Mouse (Mus musculus): Measurements from ENCODE around the gene Ube2h. TPM values are rescaled to one million over a fixed set of nuclear protein-coding genes. Genes with fewer than 3 reads are reported as not detected.

Ube2h gene
- 56.9 and 62.3 TPM in 2 replicates for polyA plus RNA-seq (2016; fragmentation: Nextera tagmentation; extraction: Ambion mirVana)

DNA sequence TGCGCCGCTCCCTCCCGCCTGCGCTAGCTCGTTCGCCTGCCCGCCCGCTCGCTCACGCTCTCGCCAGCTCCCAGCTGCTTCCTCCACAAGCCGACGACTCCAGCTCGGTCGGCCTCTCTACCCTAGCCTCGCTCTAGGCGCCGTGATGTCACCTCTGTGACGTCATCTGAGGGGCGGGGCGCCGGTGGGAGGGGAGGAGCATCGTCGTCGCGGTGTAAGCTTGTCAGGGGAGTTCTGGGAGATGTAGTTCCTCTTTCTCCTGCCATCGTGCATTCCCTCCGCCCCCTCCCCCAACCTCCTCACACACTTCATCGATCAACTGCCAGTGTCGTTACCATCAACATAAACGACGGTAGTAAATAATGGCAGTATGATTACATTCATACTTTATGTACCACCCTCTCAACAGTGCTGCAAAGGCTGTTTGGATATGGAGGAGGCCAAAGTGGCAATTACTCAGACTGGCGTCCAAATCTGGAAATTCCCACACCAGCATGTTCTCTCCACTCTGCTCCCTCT lies at the start of gene Ube2h:
Gene Ube2h, minus strand, starts transcription at position 141 of the 519 bp plus-strand sequence.
- WGBS = under 1% methylated on average over 33 of the region's 33 CpGs
- peaks cover 35% of the 10 kb centered on the region for H3K4me1 ChIP-seq

DNA sequence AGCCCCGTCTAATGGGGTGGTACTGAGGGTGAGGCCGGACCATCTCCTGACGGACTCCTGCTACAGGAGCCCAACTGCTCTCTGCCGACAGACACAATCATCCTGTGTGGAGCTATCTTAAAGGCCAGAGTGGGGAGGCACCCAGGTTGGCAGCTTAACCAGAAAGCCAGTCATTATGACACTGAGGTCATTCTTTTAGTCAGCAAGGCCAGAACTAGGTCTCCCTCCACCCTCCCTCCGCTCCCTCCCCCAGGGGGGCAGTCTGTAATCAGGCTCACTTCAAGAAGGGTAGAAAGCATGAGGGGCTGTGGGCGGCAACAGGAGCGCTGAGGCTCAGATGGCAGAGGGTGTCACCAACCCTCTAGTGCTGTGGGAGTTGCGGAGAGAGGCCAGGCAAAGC lies 49.3 kb upstream of the Ube2h start:
- Histone ChIP-seq H3K27me3 (no peaks in the 10 kb centered on the region), H3K27ac (no peak overlapping the region), H3K36me3 (replicated peaks) (no peaks in the 10 kb centered on the region), H3K4me3 (replicated peaks) (no peak overlapping the region), H3K4me1 (no peaks in the 10 kb centered on the region), H3K4me2 (no peak overlapping the region), H3K9me3 (no peaks in the 10 kb centered on the region), H3K9ac (no peak overlapping the region)
- ATAC-seq (ENCODE audit: low FRiP score) = no peak
- 72% methylated on average over 8 of the region's 8 CpGs for WGBS

More for the DNA sequence above, at the start of gene Ube2h:
- Histone ChIP-seq H3K4me2 (peak within 1 kb of the TSS; percentile 81), H3K4me3 (replicated peaks) (peak within 1 kb of the TSS; percentile 86), H3K27ac (peak within 1 kb of the TSS; percentile 96), H3K9me3 (no peaks in the 10 kb centered on the region), H3K9ac (peak within 1 kb of the TSS; percentile 93), H3K27me3 (no peaks in the 10 kb centered on the region), H3K36me3 (replicated peaks) (no peaks in the 10 kb centered on the region)
- ATAC-seq (ENCODE audit: low FRiP score) = peak; percentile 96

- Histone ChIP-seq H3K4me1 (no peaks in the 10 kb centered on the region), H3K4me2 (no peak overlapping the region), H3K27ac (no peak overlapping the region), H3K27me3 (no peaks in the 10 kb centered on the region), H3K36me3 (replicated peaks) (no peaks in the 10 kb centered on the region), H3K4me3 (replicated peaks) (no peak overlapping the region), H3K9ac (no peak overlapping the region), H3K9me3 (no peaks in the 10 kb centered on the region)
- 73% methylated on average over 8 of the region's 8 CpGs for WGBS
- no peak for ATAC-seq (ENCODE audit: low FRiP score)
These were observed 48.4 kb upstream of the Ube2h start for GRCm38 (mm10) chr6:30352762-30353161.

GRCm38 (mm10) chr6:30351290-30351689 lies 47.0 kb upstream of the Ube2h start:
- ATAC-seq (ENCODE audit: low FRiP score) = no peak
- H3K27me3 ChIP-seq = no peaks in the 10 kb centered on the region
- no peak overlapping the region for H3K27ac ChIP-seq
- WGBS = 85% methylated on average over 9 of the region's 9 CpGs
- H3K9ac ChIP-seq = no peak overlapping the region
- H3K4me1 ChIP-seq = no peaks in the 10 kb centered on the region
- no peak overlapping the region for H3K4me2 ChIP-seq
- H3K4me3 ChIP-seq (replicated peaks) = no peak overlapping the region
- H3K36me3 ChIP-seq (replicated peaks) = no peaks in the 10 kb centered on the region
- no peaks in the 10 kb centered on the region for H3K9me3 ChIP-seq

DNA sequence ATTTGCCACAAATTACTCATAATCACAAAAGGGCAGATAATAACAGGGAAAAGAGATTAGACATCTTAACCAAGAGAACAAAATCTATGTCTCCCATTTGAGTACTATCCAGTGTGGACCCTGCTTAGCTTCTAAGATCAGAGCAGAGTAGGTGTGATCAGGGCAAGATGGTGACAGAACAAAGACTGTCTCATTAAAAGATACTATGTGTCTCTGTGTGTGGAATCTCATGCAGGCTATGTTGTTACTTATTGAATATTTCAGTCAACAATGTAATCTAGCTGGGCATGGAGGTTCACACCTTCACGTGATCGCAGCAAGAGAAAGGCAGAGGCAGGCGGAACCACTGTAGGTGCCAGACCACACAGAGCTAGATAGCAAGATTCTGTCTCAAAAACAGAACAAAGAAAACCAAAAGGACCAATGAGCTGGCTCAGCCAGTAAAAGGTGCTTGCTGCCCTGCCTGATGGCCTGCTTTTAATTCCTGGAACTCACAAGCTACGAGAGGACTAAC lies 43.0 kb upstream of the Ube2h start:
- WGBS = 83% methylated on average over 4 of the region's 4 CpGs
- no peak for ATAC-seq (ENCODE audit: low FRiP score)

DNA sequence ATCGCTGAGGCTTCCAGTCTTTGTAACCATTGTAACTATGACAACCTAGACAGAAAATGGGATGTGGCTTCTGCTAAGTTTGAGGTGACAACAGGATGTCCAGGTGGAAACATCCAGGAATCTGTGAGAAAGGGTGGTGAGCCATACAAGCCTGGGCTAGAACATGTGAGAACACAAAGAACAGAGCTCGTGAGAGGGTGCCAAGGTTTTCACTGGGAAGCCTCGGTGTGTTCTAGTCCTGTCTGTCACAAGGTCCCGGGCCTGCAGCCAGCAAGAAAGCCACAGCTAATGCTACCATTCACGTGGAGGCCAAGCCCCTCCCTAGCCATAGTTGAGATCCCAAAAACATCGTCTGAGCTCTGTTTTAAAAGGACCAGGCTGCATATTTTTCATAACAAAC lies 42.4 kb upstream of the Ube2h start:
- Histone ChIP-seq H3K27ac (no peak overlapping the region), H3K4me3 (replicated peaks) (no peak overlapping the region), H3K4me2 (no peak overlapping the region), H3K27me3 (no peaks in the 10 kb centered on the region), H3K36me3 (replicated peaks) (no peaks in the 10 kb centered on the region), H3K4me1 (no peaks in the 10 kb centered on the region), H3K9ac (no peak overlapping the region), H3K9me3 (no peaks in the 10 kb centered on the region)
- 77% methylated on average over 6 of the region's 6 CpGs for WGBS
- ATAC-seq (ENCODE audit: low FRiP score) = no peak

More for the DNA sequence above, 43.0 kb upstream of the Ube2h start:
- Histone ChIP-seq H3K27ac (no peak overlapping the region), H3K4me1 (no peaks in the 10 kb centered on the region), H3K27me3 (no peaks in the 10 kb centered on the region), H3K4me2 (no peak overlapping the region), H3K9ac (no peak overlapping the region), H3K4me3 (replicated peaks) (no peak overlapping the region), H3K36me3 (replicated peaks) (no peaks in the 10 kb centered on the region), H3K9me3 (no peaks in the 10 kb centered on the region)

GRCm38 (mm10) chr6:30344032-30344431 lies 39.7 kb upstream of the Ube2h start:
- no peaks in the 10 kb centered on the region for H3K27me3 ChIP-seq
- 87% methylated on average over 6 of the region's 6 CpGs for WGBS
- H3K36me3 ChIP-seq (replicated peaks) = no peaks in the 10 kb centered on the region

GRCm38 (mm10) chr6:30340231-30340873 lies 36.0 kb upstream of the Ube2h start:
- Histone ChIP-seq H3K27me3 (no peaks in the 10 kb centered on the region), H3K9ac (no peak overlapping the region), H3K36me3 (replicated peaks) (no peaks in the 10 kb centered on the region), H3K27ac (no peak overlapping the region), H3K4me2 (no peak overlapping the region), H3K9me3 (no peaks in the 10 kb centered on the region), H3K4me3 (replicated peaks) (no peak overlapping the region), H3K4me1 (no peaks in the 10 kb centered on the region)
- WGBS = 88% methylated on average over 4 of the region's 4 CpGs
- no peak for ATAC-seq (ENCODE audit: low FRiP score)

More at GRCm38 (mm10) chr6:30344032-30344431, 39.7 kb upstream of the Ube2h start:
- Histone ChIP-seq H3K4me2 (no peak overlapping the region), H3K9ac (no peak overlapping the region), H3K27ac (no peak overlapping the region), H3K9me3 (no peaks in the 10 kb centered on the region), H3K4me1 (no peaks in the 10 kb centered on the region), H3K4me3 (replicated peaks) (no peak overlapping the region)
- no peak for ATAC-seq (ENCODE audit: low FRiP score)

DNA sequence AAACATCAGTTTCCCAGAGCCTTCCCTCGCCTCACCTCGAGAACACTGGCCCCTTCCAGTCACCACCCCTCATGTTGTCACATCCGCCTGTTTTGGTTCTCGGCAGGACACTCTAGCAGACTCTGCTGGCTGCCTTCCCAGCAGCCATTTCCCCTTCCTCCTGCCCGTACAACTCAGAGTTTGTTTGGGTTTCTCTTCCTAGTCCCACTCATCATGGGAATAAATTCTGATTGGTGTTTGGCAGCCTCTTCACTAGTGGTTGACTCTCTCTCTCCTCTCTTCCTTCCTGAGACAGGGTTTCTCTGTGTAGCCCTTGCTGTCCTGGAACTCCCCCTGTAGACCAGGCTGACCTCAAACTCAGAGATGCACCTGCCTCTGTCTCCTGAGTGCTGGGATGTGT lies 32.6 kb upstream of the Ube2h start:
- WGBS = 41% methylated on average over 5 of the region's 5 CpGs
- Histone ChIP-seq H3K27me3 (no peaks in the 10 kb centered on the region), H3K27ac (no peak overlapping the region), H3K9ac (no peak overlapping the region), H3K36me3 (replicated peaks) (no peaks in the 10 kb centered on the region), H3K4me2 (no peak overlapping the region), H3K4me3 (replicated peaks) (no peak overlapping the region), H3K9me3 (no peaks in the 10 kb centered on the region), H3K4me1 (no peaks in the 10 kb centered on the region)
- ATAC-seq (ENCODE audit: low FRiP score) = no peak

- no peak overlapping the region for H3K4me3 ChIP-seq (replicated peaks)
- H3K4me2 ChIP-seq = no peak overlapping the region
- H3K9me3 ChIP-seq = no peaks in the 10 kb centered on the region
- no peak for ATAC-seq (ENCODE audit: low FRiP score)
- H3K36me3 ChIP-seq (replicated peaks) = no peaks in the 10 kb centered on the region
- H3K9ac ChIP-seq = no peak overlapping the region
- 71% methylated on average over 4 of the region's 4 CpGs for WGBS
- H3K4me1 ChIP-seq = no peaks in the 10 kb centered on the region
- 0 out of 2 replicates have a peak, but pooled peaks cover 4% of the 10 kb centered on the region for H3K27me3 ChIP-seq
- H3K27ac ChIP-seq = no peak overlapping the region
These were observed 27.9 kb upstream of the Ube2h start for GRCm38 (mm10) chr6:30332262-30332661.

GRCm38 (mm10) chr6:30330706-30331105 lies 26.4 kb upstream of the Ube2h start:
- no peak overlapping the region for H3K27ac ChIP-seq
- no peak overlapping the region for H3K4me3 ChIP-seq (replicated peaks)
- ATAC-seq (ENCODE audit: low FRiP score) = no peak
- no peaks in the 10 kb centered on the region for H3K4me1 ChIP-seq
- H3K27me3 ChIP-seq = 0 out of 2 replicates have a peak, but pooled peaks cover 4% of the 10 kb centered on the region
- H3K9me3 ChIP-seq = no peaks in the 10 kb centered on the region
- no peak overlapping the region for H3K4me2 ChIP-seq
- WGBS = 81% methylated on average over 5 of the region's 5 CpGs
- no peaks in the 10 kb centered on the region for H3K36me3 ChIP-seq (replicated peaks)
- H3K9ac ChIP-seq = no peak overlapping the region

DNA sequence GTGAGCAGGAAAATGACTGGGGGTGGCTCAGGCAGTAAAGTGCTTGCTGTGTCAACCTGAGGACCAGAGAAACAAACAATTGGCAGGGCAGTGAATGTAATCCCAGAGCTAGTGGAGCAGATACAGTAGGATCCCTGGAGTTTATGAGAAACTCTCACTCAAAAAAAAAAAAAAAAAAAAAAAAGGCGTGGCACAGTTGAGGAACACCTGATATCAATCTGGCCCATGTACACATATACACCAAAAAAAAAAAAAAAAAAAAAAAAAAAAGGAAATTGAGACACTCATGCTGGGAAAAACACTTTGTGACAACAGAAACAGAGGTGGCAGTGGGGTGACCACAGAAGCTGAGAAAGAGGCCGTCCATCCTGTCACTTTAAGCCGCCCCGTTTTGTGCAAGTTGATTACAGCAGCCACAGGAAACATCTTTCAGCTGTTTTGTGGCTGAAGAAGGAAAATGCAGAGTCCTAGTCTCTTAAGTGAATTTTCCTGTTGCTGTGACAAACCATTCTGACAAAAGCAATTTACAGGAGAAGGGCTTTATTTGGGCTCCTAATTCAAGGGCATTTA lies 21.7 kb upstream of the Ube2h start:
- no peak for ATAC-seq (ENCODE audit: low FRiP score)
- Histone ChIP-seq H3K4me1 (no peaks in the 10 kb centered on the region), H3K27ac (no peak overlapping the region), H3K4me2 (no peak overlapping the region), H3K9me3 (no peaks in the 10 kb centered on the region), H3K9ac (no peak overlapping the region), H3K4me3 (replicated peaks) (no peak overlapping the region), H3K27me3 (0 out of 2 replicates have a peak, but pooled peaks cover 4% of the 10 kb centered on the region), H3K36me3 (replicated peaks) (no peaks in the 10 kb centered on the region)
- WGBS = 77% methylated on average over 3 of the region's 4 CpGs
